Mouse (Mus musculus) spleen, postnatal 4 days (tissue): ENCODE results near the gene Acot11.
"Not testable (repeated sequence)": the region's sequence is repeated elsewhere in the genome, so short reads cannot be mapped to it uniquely, and the experiment has no call there.

Experiments used
- DNase-seq, 2 experiments: peaks; one replicate each; pipeline ENCODE4 v3.0.0; 2022; ENCODE audit warnings: low spot score in 2 of 2

The Acot11 gene

DNA sequence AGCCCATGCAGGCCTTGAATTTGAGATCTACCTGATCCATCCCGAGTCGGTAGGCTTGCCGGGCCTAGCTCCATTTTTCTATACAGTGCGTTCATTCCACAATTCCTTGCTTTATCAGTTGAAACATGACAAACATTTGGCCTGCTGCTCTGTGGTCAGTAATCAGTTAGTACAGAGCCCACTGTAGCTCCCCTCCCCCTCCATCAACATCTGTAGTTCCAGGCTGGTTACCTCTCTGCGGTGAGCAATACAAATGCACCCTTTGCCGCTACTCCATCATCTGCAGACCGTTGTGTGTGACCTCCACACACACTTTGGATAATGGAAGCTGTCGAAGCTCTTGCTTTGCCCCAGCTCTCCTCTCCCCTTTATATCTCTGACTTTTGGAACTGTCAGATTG is 6.4 kb upstream of the Acot11 start:
- DNase-seq: no peak

DNA sequence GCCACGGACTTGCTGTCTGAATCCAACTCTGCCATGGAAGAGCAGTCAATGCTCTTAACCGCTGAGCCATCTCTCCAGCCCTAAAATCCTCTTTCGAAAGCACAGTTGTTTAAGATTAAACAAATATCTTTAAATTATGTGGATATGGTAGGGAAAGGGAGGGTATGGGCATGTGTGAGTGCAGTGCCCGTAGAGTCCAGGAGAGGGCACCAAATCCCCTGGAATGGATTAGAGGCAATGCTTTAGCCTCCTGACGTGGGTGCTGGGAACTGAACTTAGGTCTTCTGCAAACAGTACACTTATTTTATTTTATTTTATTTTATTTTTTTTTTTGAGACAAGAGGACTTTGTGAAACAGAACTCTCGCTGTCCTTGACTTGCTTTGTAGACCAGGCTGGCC is 5.2 kb upstream of the Acot11 start:
- DNase-seq: no peak

DNA sequence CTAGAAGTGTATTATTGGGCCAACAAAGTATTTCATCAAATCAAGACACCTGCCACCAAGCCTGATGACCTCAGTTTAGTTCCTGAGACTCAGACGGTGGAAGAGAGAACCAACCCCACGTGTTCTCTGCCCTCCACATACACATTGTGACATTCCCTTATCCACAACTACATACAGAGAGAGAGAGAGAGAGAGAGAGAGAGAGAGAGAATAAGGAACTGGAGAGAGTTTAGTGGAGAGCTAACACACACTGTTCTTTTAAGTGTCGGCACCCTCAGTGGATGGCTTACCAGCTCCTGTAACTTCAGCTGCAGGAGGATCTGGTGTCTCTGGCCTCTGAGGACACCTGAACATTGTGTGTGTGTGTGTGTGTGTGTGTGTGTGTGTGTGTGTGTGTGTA is 2.5 kb upstream of the Acot11 start:
- DNase-seq: no peak

DNA sequence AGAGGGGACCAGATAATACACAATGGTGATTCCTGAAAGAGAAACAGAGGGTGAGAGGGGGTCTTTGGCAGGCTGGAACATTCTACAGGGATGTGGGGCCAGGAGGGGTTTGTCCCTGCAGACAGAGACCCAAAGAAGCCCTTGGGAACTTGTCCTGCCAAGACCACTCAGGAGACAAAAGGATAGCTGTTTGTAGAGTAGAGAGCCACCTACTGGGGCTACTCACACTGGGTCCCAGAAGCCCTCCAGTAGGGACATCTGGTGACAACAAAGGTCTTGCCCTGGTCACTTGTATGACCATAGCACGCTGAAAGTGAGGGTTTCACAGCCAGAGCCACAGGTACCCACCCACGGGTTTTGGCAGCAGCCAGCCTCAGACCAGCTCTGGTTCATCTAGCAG is 1.1 kb upstream of the Acot11 start:
- DNase-seq: no peak

DNA sequence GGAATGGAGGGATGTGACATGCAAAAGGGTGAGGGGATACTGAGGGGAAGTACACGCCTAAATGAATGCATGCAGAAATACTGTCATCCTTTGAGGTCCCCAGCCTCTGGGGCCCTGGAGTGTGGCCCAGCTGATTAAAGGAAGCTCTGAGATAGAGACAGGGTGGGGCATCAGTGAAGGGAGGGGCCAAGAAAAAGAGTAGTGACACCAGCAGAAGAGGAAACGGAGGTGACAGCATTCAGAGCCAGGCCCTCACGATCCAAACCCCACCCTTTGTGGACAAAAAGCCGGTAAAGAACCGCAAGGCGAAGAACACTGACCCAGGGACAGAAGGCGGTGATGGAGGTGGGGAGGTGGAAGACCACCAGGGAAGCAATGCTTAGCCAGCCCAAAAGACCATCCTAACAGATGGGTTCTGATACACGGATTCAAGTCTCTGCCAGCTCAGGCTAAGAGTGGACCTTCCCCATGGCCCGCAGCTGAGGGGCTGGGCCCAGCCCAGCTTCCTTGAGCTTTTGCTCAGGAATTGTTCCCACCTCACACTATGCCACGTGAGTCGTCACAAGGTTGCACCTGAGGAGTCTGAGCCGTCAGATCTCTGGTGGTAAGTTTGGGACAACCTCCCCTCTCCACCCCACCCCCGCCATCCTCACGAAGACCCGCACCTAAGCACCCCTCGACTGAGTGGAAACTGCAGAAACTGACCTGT is 443 bp downstream of the Acot11 start:
- peak; percentile 74 to 81 for DNase-seq

DNA sequence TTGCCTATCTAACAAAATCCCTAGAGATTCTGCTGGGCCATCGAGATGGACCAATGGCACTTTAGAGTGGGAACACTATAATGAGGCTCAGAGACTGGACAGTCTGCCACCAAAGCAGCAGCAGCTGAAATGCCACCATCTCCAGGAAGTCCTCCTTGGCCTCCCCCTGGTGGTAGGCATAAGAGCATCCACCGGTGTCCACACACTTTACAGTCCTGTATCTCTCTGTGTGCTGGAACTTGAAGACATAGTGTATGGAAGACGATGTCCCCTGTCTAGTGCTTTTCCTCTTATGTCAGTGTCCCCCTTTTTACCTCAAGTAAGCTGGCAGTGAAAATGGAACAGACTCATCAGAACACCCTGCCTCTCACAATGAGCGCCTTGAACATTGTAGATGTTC is 1.0 kb downstream of the Acot11 start:
- DNase-seq: peak; percentile 55 to 78

DNA sequence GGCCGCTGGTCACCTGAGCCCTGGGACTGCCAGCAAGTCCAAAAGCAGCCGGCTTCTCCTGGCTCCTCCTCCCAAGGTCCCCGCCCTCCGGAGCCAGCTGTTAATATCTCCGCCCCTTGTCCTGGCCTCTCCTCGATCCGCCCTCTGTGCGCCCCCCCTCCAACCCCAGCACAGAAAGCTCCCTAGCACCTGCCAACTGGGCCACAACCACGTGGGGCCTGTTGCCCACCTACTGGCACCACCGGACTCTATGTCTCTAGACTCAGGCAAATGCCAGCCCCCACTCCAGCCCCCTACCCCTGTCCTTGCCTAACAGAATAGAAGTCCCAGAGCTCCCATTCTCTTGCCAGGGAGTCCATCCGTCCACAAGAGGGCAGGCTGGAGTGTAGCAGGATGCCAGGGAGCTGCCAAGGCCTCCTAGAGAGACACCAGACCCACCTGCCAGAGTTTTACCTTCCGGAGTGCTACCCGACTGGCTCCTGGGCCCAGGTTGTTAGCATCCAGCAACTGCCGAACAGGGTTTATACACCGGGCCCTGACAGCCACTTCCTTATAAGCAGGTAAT is 4.9 kb downstream of the Acot11 start:
- peak; percentile 50 to 77 for DNase-seq

DNA sequence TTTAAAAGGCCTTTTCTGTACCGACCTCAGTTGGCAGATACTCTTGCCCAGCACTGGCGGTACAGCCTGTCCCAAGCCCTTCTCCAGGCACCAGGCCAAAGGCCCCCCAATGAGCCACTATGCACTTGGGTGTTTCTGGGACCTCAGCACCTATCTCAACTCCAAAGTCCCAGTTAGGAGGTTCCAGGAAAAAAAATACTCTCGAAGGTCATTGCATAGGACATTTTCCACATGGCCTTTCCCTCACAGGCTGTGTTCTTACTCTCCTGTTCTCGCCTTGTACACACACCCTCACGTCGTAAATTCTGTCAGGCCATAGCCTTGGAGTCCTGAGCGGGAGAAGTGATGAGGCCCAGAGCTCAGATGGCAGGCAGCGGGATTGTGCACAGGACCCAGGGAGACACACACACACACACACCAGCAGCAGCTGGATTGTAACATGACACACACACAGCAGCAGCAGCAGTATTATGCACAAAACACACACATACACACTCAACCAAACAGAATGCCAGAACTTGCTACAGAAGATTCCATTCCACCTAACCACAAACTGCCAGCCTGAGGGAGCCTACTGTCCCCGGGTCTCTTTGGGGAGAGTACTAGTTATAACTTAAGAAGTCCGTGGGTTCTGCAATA is 5.8 kb downstream of the Acot11 start:
- no peak for DNase-seq

DNA sequence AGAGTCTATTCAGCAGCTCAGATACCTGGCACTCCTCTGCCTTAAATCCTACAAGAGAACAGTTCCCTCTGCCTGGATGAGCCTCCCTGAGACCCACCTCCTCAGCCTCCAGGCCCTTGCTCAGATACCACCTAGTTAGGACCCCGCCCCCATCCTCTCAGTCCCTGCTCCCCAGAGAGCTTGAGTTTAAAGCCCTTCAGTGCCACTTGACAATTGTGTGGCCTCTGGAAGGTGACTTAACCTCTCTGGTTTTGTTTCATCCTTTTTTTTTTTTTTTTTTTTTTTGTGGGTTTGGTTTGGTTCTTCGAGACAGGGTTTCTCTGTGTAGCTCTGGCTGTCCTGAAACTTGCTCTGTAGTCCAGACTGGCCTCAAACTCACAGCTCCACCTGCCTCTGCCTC is 9.5 kb downstream of the Acot11 start:
- DNase-seq: no peak

DNA sequence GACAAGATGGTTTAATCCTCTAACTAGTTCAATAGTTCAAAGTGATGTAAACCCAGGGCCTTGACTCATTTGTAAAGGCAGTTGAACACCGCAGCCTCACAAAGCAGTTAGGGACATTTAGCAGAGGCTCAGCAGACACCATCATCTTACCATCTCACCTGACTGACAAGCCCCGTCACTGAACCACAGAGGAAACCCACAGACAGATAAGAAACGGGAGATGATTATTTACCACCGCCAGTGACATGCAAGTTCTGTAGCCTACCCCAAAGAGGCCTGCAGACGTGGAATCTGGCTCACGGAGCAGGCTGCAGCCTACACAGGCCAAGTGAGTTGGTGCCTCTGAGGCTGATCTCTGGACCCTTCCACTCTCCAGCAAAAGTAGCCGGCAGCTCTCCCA is 10.6 kb downstream of the Acot11 start:
- DNase-seq: no peak

DNA sequence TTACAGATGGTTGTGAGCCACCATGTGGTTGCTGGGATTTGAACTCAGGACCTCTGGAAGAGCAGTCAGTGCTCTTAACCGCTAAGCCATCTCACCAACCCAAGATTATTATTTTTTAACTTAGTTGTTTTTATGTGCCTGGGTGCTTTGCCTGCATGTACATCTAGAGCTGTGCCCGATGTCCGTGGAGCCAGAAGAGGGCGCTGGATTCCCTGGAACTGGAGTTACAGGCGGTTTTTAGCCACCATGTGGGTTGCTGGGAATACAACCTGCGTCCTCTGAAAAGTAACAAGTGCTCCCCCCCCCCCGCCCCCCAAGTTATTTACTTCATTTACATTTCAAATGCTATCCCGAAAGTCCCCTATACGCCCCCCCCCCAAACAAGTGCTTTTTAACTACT is 11.0 kb downstream of the Acot11 start:
- not testable (repeated sequence) for DNase-seq

DNA sequence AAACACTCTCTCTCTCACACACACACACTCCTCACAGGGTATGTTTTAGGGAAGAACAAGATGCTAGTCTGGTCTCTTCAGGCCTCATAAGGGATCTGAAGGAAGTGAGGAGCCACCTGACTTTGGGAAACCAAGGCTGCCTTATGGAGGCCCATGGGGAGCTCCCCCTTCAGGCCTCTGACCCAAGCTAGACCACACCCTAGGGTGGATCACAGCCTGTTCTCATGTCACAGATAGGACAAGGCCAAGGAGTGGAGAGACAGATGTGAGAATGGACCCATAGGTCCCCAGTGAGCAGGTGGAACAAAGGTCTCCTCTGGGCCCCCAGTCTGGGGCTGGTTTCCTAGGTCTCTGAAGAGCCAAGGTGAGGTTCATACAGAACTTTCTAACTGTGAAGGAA is 12.5 kb downstream of the Acot11 start:
- no peak for DNase-seq

DNA sequence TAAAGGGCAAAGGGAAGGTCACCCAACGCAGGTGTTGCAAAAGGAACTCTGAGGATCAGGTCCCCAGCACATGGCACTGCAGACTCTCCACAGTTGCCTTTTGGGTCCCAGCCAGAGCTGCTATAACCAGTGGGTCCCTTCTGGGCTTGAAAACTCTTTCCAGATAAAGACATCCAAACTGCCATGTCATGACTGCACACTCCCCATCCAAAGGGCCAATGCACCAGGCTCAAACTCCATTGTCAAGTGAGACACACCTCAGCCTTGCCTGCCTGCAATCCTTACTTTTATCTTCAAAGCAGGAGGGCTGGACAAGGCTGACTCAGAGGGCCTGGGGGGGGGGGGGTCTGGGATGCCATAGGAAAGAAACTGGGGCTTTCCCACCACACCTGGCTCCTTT is 13.9 kb downstream of the Acot11 start:
- DNase-seq: no peak

DNA sequence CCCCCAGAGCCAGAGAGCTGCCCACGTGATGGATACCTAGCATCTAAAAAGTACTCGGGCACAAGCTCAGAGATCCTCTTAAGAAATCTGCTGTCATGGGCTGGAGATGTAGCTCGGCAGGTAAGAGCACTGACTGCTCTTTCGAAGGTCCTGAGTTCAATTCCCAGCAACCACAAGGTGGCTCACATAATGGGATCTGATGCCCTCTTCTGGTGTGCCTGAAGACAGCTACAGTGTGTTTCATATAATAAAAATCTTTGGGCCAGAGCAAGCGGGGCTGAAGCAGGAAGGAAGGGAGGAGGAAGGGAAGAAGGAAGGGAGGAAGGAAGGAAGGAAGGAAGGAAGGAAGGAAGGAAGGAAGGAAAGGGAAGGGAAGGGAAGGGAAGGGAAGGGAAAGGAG is 14.6 kb downstream of the Acot11 start:
- not testable (repeated sequence) for DNase-seq

DNA sequence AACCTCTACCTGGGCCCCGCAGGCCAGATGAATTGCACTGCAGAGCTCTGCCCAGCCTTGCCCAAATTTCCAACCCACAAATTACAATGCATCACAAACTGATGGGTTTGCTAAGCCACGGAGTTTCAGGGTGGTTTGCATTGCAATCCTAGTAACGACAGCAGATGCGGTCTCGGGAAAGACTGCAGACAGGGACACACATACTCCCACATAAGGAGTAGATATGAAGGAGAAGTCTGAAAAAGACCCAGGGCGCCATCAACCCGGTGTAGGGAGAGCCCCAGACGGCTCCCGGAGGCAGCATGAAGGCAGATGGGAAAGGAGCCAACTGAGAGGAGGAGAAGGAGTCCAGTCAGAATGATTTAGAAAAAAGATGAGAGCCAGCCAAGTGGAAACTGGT is 15.1 kb downstream of the Acot11 start:
- DNase-seq: no peak

DNA sequence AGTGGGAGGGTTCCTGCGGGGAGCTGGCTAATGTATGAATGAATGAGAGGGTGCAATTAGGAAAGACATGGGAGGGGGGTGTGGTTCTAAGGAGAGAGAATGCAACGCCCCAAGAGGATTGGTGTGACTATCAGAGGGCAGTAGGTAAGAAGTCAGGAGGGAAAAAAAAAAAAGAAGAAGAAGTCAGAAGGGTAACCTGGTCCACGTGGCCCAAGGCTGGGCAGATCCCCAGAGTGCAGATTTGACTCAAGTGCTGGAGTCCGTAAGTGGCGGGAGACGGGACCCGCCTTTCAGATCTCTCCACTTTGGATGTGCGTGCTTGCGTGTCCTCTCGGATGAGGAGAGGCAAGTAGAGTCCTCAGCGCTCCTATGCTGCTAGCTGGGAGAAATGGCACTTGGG is 16.2 kb downstream of the Acot11 start:
- DNase-seq: no peak

DNA sequence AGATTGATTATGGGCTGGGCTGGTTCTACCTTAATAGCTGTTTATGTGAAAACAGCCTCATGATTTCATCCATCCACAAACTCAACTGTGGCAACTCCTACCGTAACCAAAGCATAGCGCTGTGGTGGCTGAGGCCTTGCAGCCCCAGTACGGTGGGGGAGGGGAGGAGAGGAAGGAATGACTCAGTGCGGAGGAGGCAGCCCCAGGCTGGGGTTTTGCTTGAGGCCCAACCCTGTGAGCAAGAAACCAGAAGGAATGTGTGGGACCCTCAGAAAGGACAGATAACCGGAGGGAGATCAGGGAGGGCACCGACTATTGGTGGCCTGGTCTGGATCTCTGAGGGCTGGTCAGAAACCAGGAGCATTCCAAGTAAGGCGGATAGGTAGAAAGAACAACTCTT is 17.0 kb downstream of the Acot11 start:
- DNase-seq: peak in 1 of 2 experiments; percentile 38

DNA sequence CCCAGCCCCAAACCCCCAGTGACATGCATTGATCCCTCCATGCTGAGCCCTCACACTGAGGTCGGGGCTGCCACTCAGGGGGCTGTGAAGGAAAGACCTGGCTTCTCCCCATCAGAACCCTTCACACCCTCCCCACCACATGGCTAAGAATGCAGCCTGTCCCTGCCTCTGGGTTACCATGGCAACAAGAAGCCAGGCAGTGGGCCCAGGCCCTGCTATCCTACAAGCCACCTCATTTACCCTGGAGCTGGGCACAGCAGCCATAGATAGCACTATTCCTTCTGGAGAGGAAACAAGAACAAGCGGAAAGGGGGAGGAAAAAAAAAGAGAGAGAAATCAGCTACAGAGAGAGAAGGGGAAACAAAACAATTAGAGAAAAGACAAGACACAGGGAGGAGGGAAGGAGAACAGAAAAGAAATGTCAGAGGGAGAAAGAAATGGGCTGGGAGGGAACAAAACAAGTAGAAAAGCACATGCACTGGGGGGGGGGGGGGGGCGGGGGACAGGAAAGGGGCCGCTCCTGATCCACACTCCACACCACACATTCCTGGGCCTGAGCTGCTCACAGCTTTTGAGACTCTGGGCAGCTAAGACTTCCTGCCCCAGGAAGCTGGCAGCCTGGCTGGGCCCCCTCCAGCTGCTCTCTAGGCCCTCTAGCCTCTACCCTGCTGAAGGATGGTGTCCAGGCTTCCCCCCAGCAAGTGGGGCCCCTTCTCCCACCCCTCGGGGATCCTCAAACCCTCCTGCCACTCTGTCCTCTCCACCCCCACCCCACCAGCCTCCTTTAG is 18.9 kb downstream of the Acot11 start:
- no peak for DNase-seq

DNA sequence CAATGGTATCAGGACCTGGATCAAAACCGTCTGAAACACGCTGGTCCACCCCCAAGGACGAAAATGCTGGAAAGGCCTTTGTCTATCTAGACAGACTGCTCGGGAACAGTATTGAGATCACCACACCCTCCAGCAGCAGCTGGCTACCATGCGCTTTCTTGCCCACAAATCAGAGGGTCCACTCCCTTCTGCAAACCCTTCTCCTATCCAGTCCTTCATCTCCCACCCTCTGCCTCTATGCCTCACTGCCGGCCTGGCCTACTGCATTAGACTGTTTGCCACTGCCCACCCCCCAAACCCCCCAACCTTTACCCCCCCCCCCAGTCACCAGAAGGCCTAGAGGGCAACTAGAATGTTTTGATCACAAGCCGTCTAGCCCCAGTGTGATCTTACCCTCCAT is 19.5 kb downstream of the Acot11 start:
- no peak for DNase-seq

DNA sequence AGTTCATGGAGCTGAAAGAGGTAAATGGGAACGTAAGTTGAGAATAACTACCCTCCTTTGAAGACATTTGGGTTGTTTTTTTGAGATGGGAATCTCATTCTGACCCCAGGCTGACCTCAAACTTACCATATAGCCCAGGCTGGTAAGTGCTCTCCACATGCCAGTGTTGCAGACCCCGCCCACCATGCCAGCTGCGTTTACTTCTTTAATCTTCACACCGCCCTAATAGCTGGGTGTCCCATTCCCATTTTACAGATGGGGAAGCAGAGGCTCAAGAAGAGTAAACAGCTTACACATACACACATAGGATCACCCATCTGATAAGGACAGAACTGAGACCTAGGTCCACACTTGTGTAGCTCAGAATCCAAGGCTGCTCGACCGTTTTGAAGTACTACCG is 20.0 kb downstream of the Acot11 start:
- no peak for DNase-seq

DNA sequence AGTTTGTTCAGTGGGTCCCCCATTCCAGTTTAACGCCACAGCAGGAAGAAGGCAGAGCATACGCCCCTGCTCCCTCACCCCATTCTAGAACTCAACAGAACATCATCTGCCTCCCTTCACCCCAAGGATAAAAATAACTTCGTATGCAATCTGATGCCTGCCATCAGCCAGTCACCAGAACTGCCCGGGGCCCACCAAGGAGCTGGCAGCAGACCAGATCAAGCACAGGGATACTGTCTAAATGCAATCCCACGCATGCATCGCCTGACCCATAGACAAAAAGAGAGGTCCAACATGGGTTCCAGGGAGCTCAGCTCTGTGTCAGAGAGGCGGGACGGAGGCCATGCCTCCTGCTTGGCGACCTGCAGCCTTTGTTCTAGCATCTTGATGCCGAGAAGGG is 21.7 kb downstream of the Acot11 start:
- no peak for DNase-seq

DNA sequence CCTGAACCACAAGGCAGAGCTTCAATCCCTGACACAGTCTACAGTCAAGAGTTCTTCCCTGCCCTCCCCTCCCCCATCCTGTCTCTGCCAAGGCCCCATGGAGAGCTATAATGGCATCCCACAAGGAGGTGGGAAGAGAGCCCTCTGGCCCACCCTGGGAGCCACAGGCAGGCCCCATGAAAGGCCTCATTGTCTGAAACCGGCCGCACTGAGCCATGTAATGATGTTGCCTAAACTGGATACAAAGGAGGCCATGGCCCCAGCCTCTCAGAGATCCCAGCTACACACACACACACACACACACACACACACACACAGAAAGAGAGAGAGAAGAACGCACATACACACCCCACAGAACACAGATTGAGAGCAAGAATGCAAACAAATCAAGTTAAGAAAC is 24.8 kb downstream of the Acot11 start:
- DNase-seq: no peak
